Comparison of ENCODE assay signal across 8 mouse cellular contexts in the genomic region with DNA sequence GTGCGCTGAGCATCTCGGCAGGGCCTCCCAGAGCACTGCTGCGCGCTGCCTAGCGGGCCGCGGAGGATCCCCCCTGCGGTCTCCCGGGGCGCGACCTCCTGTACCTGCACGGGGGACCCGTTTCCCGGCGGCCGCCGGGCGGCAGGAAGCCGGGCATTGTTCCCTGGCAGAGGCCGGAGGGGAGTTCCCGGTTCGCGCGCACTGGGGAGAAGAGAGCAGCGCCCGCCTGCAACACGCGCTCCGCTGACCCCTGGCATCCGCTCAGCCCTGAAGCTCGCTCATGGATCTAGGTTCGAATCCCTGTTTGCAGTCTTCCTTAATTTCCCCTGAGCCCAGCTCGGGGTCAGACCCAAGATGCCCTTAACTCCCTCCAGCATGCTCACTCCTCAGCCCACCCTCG. TPM values are rescaled to one million over a fixed set of nuclear protein-coding genes. Genes with fewer than 3 reads are reported as not detected.
DNase-seq lines count a peak whose midpoint lies in the region; ATAC-seq and TF ChIP-seq lines count a peak whose summit lies in the region.

No protein-coding gene starts in this region.

- ATAC-seq in heart, postnatal 0 days (ENCODE audit: insufficient read depth, low read depth): no peak
- no peak for ATAC-seq in liver, embryonic 12.5 days
- no peak for ATAC-seq in stomach, embryonic 16.5 days (ENCODE audit: insufficient read depth, low FRiP score)
- no peak for ATAC-seq in erythroblast, adult 5-6 weeks (replicated peaks; ENCODE audit: low FRiP score, poor library complexity, severe bottlenecking)

- H3K27ac ChIP-seq in heart, postnatal 0 days (ENCODE audit: low read depth): no peak overlapping the region
- H3K27ac ChIP-seq in liver, embryonic 12.5 days: no peak overlapping the region
- H3K27ac ChIP-seq in stomach, embryonic 16.5 days (ENCODE audit: low read length): no peak overlapping the region

- WGBS in heart, postnatal 0 days: 10% methylated on average over 24 of the region's 34 CpGs
- WGBS in liver, embryonic 12.5 days (ENCODE audit: insufficient replicate concordance): 5% methylated on average over 34 of the region's 34 CpGs
- WGBS in stomach, embryonic 16.5 days: 12% methylated on average over 25 of the region's 34 CpGs

- TF ChIP-seq EP300 in heart, postnatal 0 days (IDR thresholded peaks at IDR 0.05; ENCODE audit: low read depth): no peak

- H3K4me3 ChIP-seq in heart, postnatal 0 days (ENCODE audit: low read depth, low read length): peak overlapping the region; percentile 13; the same call in 1 of the 2 replicates
- H3K4me3 ChIP-seq in liver, embryonic 12.5 days: no peak overlapping the region
- H3K4me3 ChIP-seq in stomach, embryonic 16.5 days (replicated peaks; ENCODE audit: low read length): peak overlapping the region; percentile 5; the same call in 1 of the 2 replicates

- no peak overlapping the region for H3K9ac ChIP-seq in heart, postnatal 0 days (replicated peaks; ENCODE audit: low read depth, low read length)
- no peak overlapping the region for H3K9ac ChIP-seq in liver, embryonic 12.5 days
- no peak overlapping the region for H3K9ac ChIP-seq in stomach, embryonic 16.5 days (ENCODE audit: low read length)

- no peaks in the 10 kb centered on the region for H3K36me3 ChIP-seq in heart, postnatal 0 days (replicated peaks; ENCODE audit: control insufficient read depth, insufficient read depth, low read length)
- H3K36me3 ChIP-seq in liver, embryonic 12.5 days: no peaks in the 10 kb centered on the region
- no peaks in the 10 kb centered on the region for H3K36me3 ChIP-seq in stomach, embryonic 16.5 days (ENCODE audit: control insufficient read depth, insufficient read depth, low read length)

- H3K27me3 ChIP-seq in heart, postnatal 0 days (ENCODE audit: control insufficient read depth, insufficient read depth, low read length): no peaks in the 10 kb centered on the region
- H3K27me3 ChIP-seq in liver, embryonic 12.5 days (replicated peaks): peaks cover 57% of the 10 kb centered on the region
- peaks cover 20% of the 10 kb centered on the region for H3K27me3 ChIP-seq in stomach, embryonic 16.5 days (ENCODE audit: control insufficient read depth, insufficient read depth, low read length)

- peak overlapping the region; percentile 28; the same call in 1 of the 2 replicates for H3K4me2 ChIP-seq in heart, postnatal 0 days (ENCODE audit: low read depth, low read length)
- peak overlapping the region; percentile 52 for H3K4me2 ChIP-seq in liver, embryonic 12.5 days
- 0 out of 2 replicates have a peak overlapping the region, but pooled peaks have one; percentile 14 for H3K4me2 ChIP-seq in stomach, embryonic 16.5 days (ENCODE audit: low read depth, low read length)

- peak; percentile 53 for DNase-seq in testis, postnatal 10 days (ENCODE audit: low spot score)
- DNase-seq in testis, postnatal 14 days (ENCODE audit: low spot score): no peak
- DNase-seq in heart, postnatal 0 days (ENCODE audit: low spot score): no peak
- DNase-seq in left cerebral cortex, adult 18-20 months (ENCODE audit: low spot score in 2 of 2): no peak
- DNase-seq in ovary, postnatal 14 days (ENCODE audit: low spot score): no peak

- TF ChIP-seq CTCF in heart, postnatal 0 days (IDR thresholded peaks at IDR 0.05; ENCODE audit: low read depth): no peak

- H3K4me1 ChIP-seq in heart, postnatal 0 days (ENCODE audit: control insufficient read depth, insufficient read depth): peaks cover 25% of the 10 kb centered on the region
- peaks cover 34% of the 10 kb centered on the region for H3K4me1 ChIP-seq in liver, embryonic 12.5 days
- H3K4me1 ChIP-seq in stomach, embryonic 16.5 days (ENCODE audit: control insufficient read depth, insufficient read depth, low read length): 0 out of 2 replicates have a peak, but pooled peaks cover 3% of the 10 kb centered on the region

- H3K9me3 ChIP-seq in heart, postnatal 0 days (replicated peaks; ENCODE audit: control insufficient read depth, low read length): no peaks in the 10 kb centered on the region
- H3K9me3 ChIP-seq in liver, embryonic 12.5 days (replicated peaks): no peaks in the 10 kb centered on the region
- H3K9me3 ChIP-seq in stomach, embryonic 16.5 days (replicated peaks; ENCODE audit: control insufficient read depth, low read length): no peaks in the 10 kb centered on the region

RNA-seq across cellular contexts. Expression of gene Ptgs1, which starts 19.4 kb away (rescaled TPM):
- total RNA-seq in heart, postnatal 0 days (2014; rRNA removed; ENCODE audit: low replicate concordance): 49.7 and 55.9 TPM in 2 replicates
- 21.6 and 21.9 TPM in 2 replicates for polyA plus RNA-seq in heart, postnatal 0 days (2015; fragmentation: Nextera tagmentation; extraction: Ambion mirVana)
- 21.1 and 21.4 TPM in 2 replicates for polyA plus RNA-seq in liver, embryonic 12.5 days (2016; fragmentation: Nextera tagmentation; extraction: Ambion mirVana)
- 35.1 and 37.5 TPM in 2 replicates for polyA plus RNA-seq in stomach, embryonic 16.5 days (2015; fragmentation: Nextera tagmentation; extraction: Ambion mirVana)
- total RNA-seq in left cerebral cortex, adult 18-20 months (2021): 10 to 100 TPM; 18.0 to 22.4 TPM
- total RNA-seq in erythroblast, adult 5-6 weeks (2015; ENCODE audit: low replicate concordance): 15.0 and 19.6 TPM in 2 replicates
- total RNA-seq in erythroblast, adult 5-6 weeks (2017; ENCODE audit: low replicate concordance): 12.1 and 13.6 TPM in 2 replicates
